Comparison of ENCODE assay signal across 21 mouse cellular contexts in the genomic region with DNA sequence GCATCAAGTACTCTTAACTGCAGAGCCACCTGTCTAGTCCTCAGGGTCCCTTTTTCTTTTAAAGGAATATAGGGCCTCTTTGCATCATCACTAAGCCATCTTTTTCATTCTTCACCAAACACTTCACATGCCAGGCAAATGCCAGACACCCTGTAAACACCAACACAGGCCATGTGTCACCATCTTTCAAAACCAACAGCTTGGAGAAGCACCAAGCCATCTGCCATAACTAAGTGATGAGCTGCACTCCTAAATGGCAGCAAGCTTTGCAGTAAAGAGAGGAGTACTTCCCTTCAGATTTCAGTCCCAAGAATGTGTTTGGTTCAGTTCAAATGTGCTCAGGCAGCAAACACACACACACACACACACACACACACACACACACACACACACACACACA.
DNase-seq lines count a peak whose midpoint lies in the region; ATAC-seq and TF ChIP-seq lines count a peak whose summit lies in the region.
"Had no signal": no experiment of that assay in that cellular context is flagged by ENCODE, and none has a peak within 500 bp of the region (broad histone marks: within the 10 kb centered on the region; RNA-seq: fewer than 3 reads in every experiment).

No protein-coding gene starts in this region.

- no peak overlapping the region for H3K4me3 ChIP-seq in kidney, adult 2 months (ENCODE audit: insufficient read depth, low read depth, low read length)
- H3K4me3 ChIP-seq in bone marrow macrophage, adult 2 months (ENCODE audit: insufficient read depth, low read length), result no peak overlapping the region
- no peak overlapping the region for H3K4me3 ChIP-seq in forebrain, postnatal 0 days (ENCODE audit: low read depth, low read length)
- H3K4me3 ChIP-seq: embryonic facial prominence, embryonic 15.5 days; hindbrain, embryonic 15.5 days; limb, embryonic 13.5 days; megakaryocyte, embryonic 14.5 days had no signal

- H3K27ac ChIP-seq in kidney, adult 2 months (ENCODE audit: insufficient read depth, low read depth, low read length), result peak overlapping the region; percentile 99
- peak overlapping the region; percentile 100 for H3K27ac ChIP-seq in bone marrow macrophage, adult 2 months (ENCODE audit: insufficient read depth, low read depth, low read length)
- no peak overlapping the region for H3K27ac ChIP-seq in forebrain, postnatal 0 days (ENCODE audit: low read depth, low read length)
- H3K27ac ChIP-seq: embryonic facial prominence, embryonic 15.5 days; hindbrain, embryonic 15.5 days; limb, embryonic 13.5 days; liver, embryonic 14.5 days had no signal

- H3K9ac ChIP-seq in forebrain, postnatal 0 days, result no peak overlapping the region
- H3K9ac ChIP-seq: embryonic facial prominence, embryonic 15.5 days; hindbrain, embryonic 15.5 days; limb, embryonic 13.5 days; liver, embryonic 14.5 days; lung, embryonic 14.5 days had no signal

- no peak overlapping the region for H3K4me2 ChIP-seq in forebrain, postnatal 0 days (ENCODE audit: low read depth)
- H3K4me2 ChIP-seq: embryonic facial prominence, embryonic 15.5 days; hindbrain, embryonic 15.5 days; limb, embryonic 13.5 days; lung, embryonic 14.5 days had no signal

- H3K4me1 ChIP-seq in kidney, adult 2 months (ENCODE audit: control insufficient read depth, insufficient read depth, low read length), result peaks cover 37% of the 10 kb centered on the region
- peaks cover 69% of the 10 kb centered on the region for H3K4me1 ChIP-seq in bone marrow macrophage, adult 2 months (ENCODE audit: control insufficient read depth, insufficient read depth, low read length)
- no peaks in the 10 kb centered on the region for H3K4me1 ChIP-seq in forebrain, postnatal 0 days (ENCODE audit: insufficient read depth)
- H3K4me1 ChIP-seq: embryonic facial prominence, embryonic 15.5 days had no signal

- no peak for TF ChIP-seq POLR2A in kidney, adult 2 months (IDR thresholded peaks at IDR 0.05; ENCODE audit: low read depth, low read length)
- TF ChIP-seq POLR2A in bone marrow macrophage, adult 2 months (IDR thresholded peaks at IDR 0.05; ENCODE audit: borderline replicate concordance, low read depth, low read length), result no peak

- DNase-seq in cerebellum, postnatal 10 days, result peak; percentile 36 to 50
- no peak for DNase-seq in cerebellum, adult 11-12 months
- DNase-seq in kidney, adult 2 months, result no peak
- no peak for DNase-seq in kidney, postnatal 10 days
- peak; percentile 82 for DNase-seq in forebrain, postnatal 0 days
- no peak for DNase-seq in thymus, postnatal 14 days
- no peak for DNase-seq in left cerebral cortex, adult 18-20 months (ENCODE audit: low spot score in 2 of 2)
- DNase-seq: adrenal gland, postnatal 14 days; cerebellum, adult 8-10 months; gastrocnemius, postnatal 36 days; heart, postnatal 36 days; kidney, adult 8-10 months; kidney, postnatal 14 days; lung, embryonic 14.5 days; midbrain, embryonic 14.5 days had no signal

- ATAC-seq in forebrain, postnatal 0 days, result peak; percentile 82

- H3K9me3 ChIP-seq in forebrain, postnatal 0 days (ENCODE audit: low read length), result no peaks in the 10 kb centered on the region
- H3K9me3 ChIP-seq: embryonic facial prominence, embryonic 15.5 days; hindbrain, embryonic 15.5 days; limb, embryonic 13.5 days; megakaryocyte, embryonic 14.5 days had no signal

- no peaks in the 10 kb centered on the region for H3K36me3 ChIP-seq in kidney, adult 2 months (ENCODE audit: control insufficient read depth, insufficient read depth, low read length)
- no peaks in the 10 kb centered on the region for H3K36me3 ChIP-seq in forebrain, postnatal 0 days (ENCODE audit: insufficient read depth)
- H3K36me3 ChIP-seq: embryonic facial prominence, embryonic 15.5 days; hindbrain, embryonic 15.5 days; limb, embryonic 13.5 days had no signal

- no peaks in the 10 kb centered on the region for H3K27me3 ChIP-seq in kidney, adult 2 months (replicated peaks; ENCODE audit: control insufficient read depth, insufficient read depth, low read length)
- H3K27me3 ChIP-seq in forebrain, postnatal 0 days (ENCODE audit: insufficient read depth, low read length), result no peaks in the 10 kb centered on the region
- H3K27me3 ChIP-seq: embryonic facial prominence, embryonic 15.5 days; hindbrain, embryonic 15.5 days; limb, embryonic 13.5 days had no signal

- TF ChIP-seq CTCF in kidney, adult 2 months (conservative IDR thresholded peaks at IDR 0.05; ENCODE audit: insufficient read depth, insufficient read length, low read depth, low read length), result no peak
- TF ChIP-seq CTCF in bone marrow macrophage, adult 2 months (IDR thresholded peaks at IDR 0.05; ENCODE audit: low read depth, low read length), result no peak
- no peak for TF ChIP-seq CTCF in forebrain, postnatal 0 days (IDR thresholded peaks at IDR 0.05; ENCODE audit: low read depth)

Comparison
In these comparisons a context has a peak if more than half of its experiments do, and no peak if none do; other contexts are left out.
1. DNase-seq: peak in cerebellum, postnatal 10 days (2 of 2) and forebrain, postnatal 0 days (single experiment); none in cerebellum, adult 11-12 months (single experiment), kidney, adult 2 months (single experiment), kidney, postnatal 10 days (single experiment), thymus, postnatal 14 days (single experiment) and left cerebral cortex, adult 18-20 months (0 of 2).